Mouse (Mus musculus): Measurements from ENCODE around the gene Mlkl. TPM values are rescaled to one million over a fixed set of nuclear protein-coding genes. Genes with fewer than 3 reads are reported as not detected.
A peak's percentile ranks its signal among the peaks of the same experiment; 100 is the strongest.
"Not testable (repeated sequence)": the region's sequence is repeated elsewhere in the genome, so short reads cannot be mapped to it uniquely, and the experiment has no call there.

Mlkl gene
- polyA plus RNA-seq, 1 experiment from 2014 or later, result 0.25 TPM

- H3K9me3 ChIP-seq (replicated peaks), result no peaks in the 10 kb centered on the region
- 35% methylated on average over 5 of the region's 5 CpGs for WGBS
- no peaks in the 10 kb centered on the region for H3K27me3 ChIP-seq (ENCODE audit: low read depth, poor library complexity, severe bottlenecking)
- H3K4me1 ChIP-seq, result no peaks in the 10 kb centered on the region
- no peak overlapping the region for H3K27ac ChIP-seq (replicated peaks)
- H3K36me3 ChIP-seq, result no peaks in the 10 kb centered on the region
- DNase-seq (ENCODE audit: low spot score), result no peak
- H3K4me3 ChIP-seq, result no peak overlapping the region
These were observed 32.8 kb downstream of the Mlkl start for GRCm38 (mm10) chr8:111305031-111305730.

GRCm38 (mm10) chr8:111304359-111304758 lies 33.6 kb downstream of the Mlkl start:
- Histone ChIP-seq H3K9me3 (replicated peaks) (no peaks in the 10 kb centered on the region), H3K4me3 (no peak overlapping the region), H3K27ac (replicated peaks) (no peak overlapping the region), H3K4me1 (peaks cover 1% of the 10 kb centered on the region; the same call in 1 of the 2 replicates), H3K27me3 (ENCODE audit: low read depth, poor library complexity, severe bottlenecking) (no peaks in the 10 kb centered on the region), H3K36me3 (no peaks in the 10 kb centered on the region)
- DNase-seq (ENCODE audit: low spot score), result no peak
- 89% methylated on average over 3 of the region's 3 CpGs for whole genome bisulfite sequencing

GRCm38 (mm10) chr8:111303076-111303803 lies 34.7 kb downstream of the Mlkl start:
- H3K36me3 ChIP-seq; H3K9me3 ChIP-seq (replicated peaks); H3K4me3 ChIP-seq; H3K27me3 ChIP-seq (ENCODE audit: low read depth, poor library complexity, severe bottlenecking); DNase-seq (ENCODE audit: low spot score); H3K27ac ChIP-seq (replicated peaks): not testable (repeated sequence)
- H3K4me1 ChIP-seq, result peaks cover 12% of the 10 kb centered on the region
- 88% methylated on average over 5 of the region's 5 CpGs for WGBS

GRCm38 (mm10) chr8:111300597-111301546 lies 37.1 kb downstream of the Mlkl start:
- Histone ChIP-seq H3K27ac (replicated peaks) (peak overlapping the region; percentile 97), H3K36me3 (peaks cover 13% of the 10 kb centered on the region), H3K27me3 (ENCODE audit: low read depth, poor library complexity, severe bottlenecking) (no peaks in the 10 kb centered on the region), H3K9me3 (replicated peaks) (no peaks in the 10 kb centered on the region), H3K4me3 (peak overlapping the region; percentile 89), H3K4me1 (peaks cover 16% of the 10 kb centered on the region)
- WGBS, result 66% methylated on average over 11 of the region's 11 CpGs
- DNase-seq (ENCODE audit: low spot score), result no peak

GRCm38 (mm10) chr8:111299821-111300568 lies 38.0 kb downstream of the Mlkl start, which contains the start of gene Rfwd3:
Gene Rfwd3, minus strand, starts transcription at chr8:111300222.
- no peaks in the 10 kb centered on the region for H3K9me3 ChIP-seq (replicated peaks)
- H3K27me3 ChIP-seq (ENCODE audit: low read depth, poor library complexity, severe bottlenecking), result no peaks in the 10 kb centered on the region
- H3K4me1 ChIP-seq, result peaks cover 16% of the 10 kb centered on the region
- H3K4me3 ChIP-seq, result peak within 1 kb of the TSS; percentile 89
- peak; percentile 98 for DNase-seq (ENCODE audit: low spot score)
- under 1% methylated on average over 67 of the region's 67 CpGs for WGBS
- peaks cover 20% of the 10 kb centered on the region for H3K36me3 ChIP-seq
- peak within 1 kb of the TSS; percentile 97 for H3K27ac ChIP-seq (replicated peaks)

GRCm38 (mm10) chr8:111299363-111299820 lies 38.6 kb downstream of the Mlkl start:
- Histone ChIP-seq H3K9me3 (replicated peaks) (no peaks in the 10 kb centered on the region), H3K27me3 (ENCODE audit: low read depth, poor library complexity, severe bottlenecking) (no peaks in the 10 kb centered on the region), H3K27ac (replicated peaks) (peak overlapping the region; percentile 97), H3K4me3 (peak overlapping the region; percentile 89), H3K4me1 (peaks cover 16% of the 10 kb centered on the region), H3K36me3 (peaks cover 25% of the 10 kb centered on the region)
- DNase-seq (ENCODE audit: low spot score), result peak; percentile 68
- WGBS, result under 1% methylated on average over 28 of the region's 28 CpGs

GRCm38 (mm10) chr8:111298011-111298410 lies 40.0 kb downstream of the Mlkl start:
- 95% methylated on average over 1 of the region's 1 CpGs for WGBS
- H3K4me3 ChIP-seq, result peak overlapping the region; percentile 89
- H3K27me3 ChIP-seq (ENCODE audit: low read depth, poor library complexity, severe bottlenecking), result no peaks in the 10 kb centered on the region
- H3K36me3 ChIP-seq, result peaks cover 39% of the 10 kb centered on the region
- H3K4me1 ChIP-seq, result peaks cover 16% of the 10 kb centered on the region
- no peaks in the 10 kb centered on the region for H3K9me3 ChIP-seq (replicated peaks)
- no peak for DNase-seq (ENCODE audit: low spot score)
- no peak overlapping the region for H3K27ac ChIP-seq (replicated peaks)

GRCm38 (mm10) chr8:111291733-111292132 lies 46.2 kb downstream of the Mlkl start:
- H3K27ac ChIP-seq (replicated peaks), result no peak overlapping the region
- H3K9me3 ChIP-seq (replicated peaks), result no peaks in the 10 kb centered on the region
- no peak for DNase-seq (ENCODE audit: low spot score)
- no peak overlapping the region for H3K4me3 ChIP-seq
- H3K36me3 ChIP-seq, result peaks cover 97% of the 10 kb centered on the region
- WGBS, result 95% methylated on average over 7 of the region's 7 CpGs
- H3K4me1 ChIP-seq, result no peaks in the 10 kb centered on the region
- H3K27me3 ChIP-seq (ENCODE audit: low read depth, poor library complexity, severe bottlenecking), result no peaks in the 10 kb centered on the region

GRCm38 (mm10) chr8:111290586-111290985 lies 47.4 kb downstream of the Mlkl start:
- Histone ChIP-seq H3K27ac (replicated peaks) (no peak overlapping the region), H3K4me3 (no peak overlapping the region), H3K9me3 (replicated peaks) (no peaks in the 10 kb centered on the region), H3K36me3 (peaks cover 98% of the 10 kb centered on the region), H3K4me1 (no peaks in the 10 kb centered on the region), H3K27me3 (ENCODE audit: low read depth, poor library complexity, severe bottlenecking) (no peaks in the 10 kb centered on the region)
- DNase-seq (ENCODE audit: low spot score), result no peak
- 95% methylated on average over 7 of the region's 7 CpGs for WGBS

- peaks cover 98% of the 10 kb centered on the region for H3K36me3 ChIP-seq
- no peaks in the 10 kb centered on the region for H3K4me1 ChIP-seq
- no peaks in the 10 kb centered on the region for H3K9me3 ChIP-seq (replicated peaks)
- H3K4me3 ChIP-seq, result no peak overlapping the region
- H3K27ac ChIP-seq (replicated peaks), result no peak overlapping the region
- 93% methylated on average over 4 of the region's 4 CpGs for WGBS
- no peaks in the 10 kb centered on the region for H3K27me3 ChIP-seq (ENCODE audit: low read depth, poor library complexity, severe bottlenecking)
- no peak for DNase-seq (ENCODE audit: low spot score)
These were observed 52.4 kb downstream of the Mlkl start for GRCm38 (mm10) chr8:111285603-111286002.

GRCm38 (mm10) chr8:111282093-111282492 lies 55.9 kb downstream of the Mlkl start:
- H3K27me3 ChIP-seq (ENCODE audit: low read depth, poor library complexity, severe bottlenecking), result no peaks in the 10 kb centered on the region
- H3K4me3 ChIP-seq, result no peak overlapping the region
- no peak overlapping the region for H3K27ac ChIP-seq (replicated peaks)
- no peaks in the 10 kb centered on the region for H3K9me3 ChIP-seq (replicated peaks)
- peaks cover 98% of the 10 kb centered on the region for H3K36me3 ChIP-seq
- 91% methylated on average over 3 of the region's 3 CpGs for WGBS
- no peaks in the 10 kb centered on the region for H3K4me1 ChIP-seq
- no peak for DNase-seq (ENCODE audit: low spot score)

GRCm38 (mm10) chr8:111268277-111268676 lies 69.7 kb downstream of the Mlkl start:
- Histone ChIP-seq H3K27me3 (ENCODE audit: low read depth, poor library complexity, severe bottlenecking) (no peaks in the 10 kb centered on the region), H3K4me1 (no peaks in the 10 kb centered on the region), H3K36me3 (peaks cover 38% of the 10 kb centered on the region), H3K27ac (replicated peaks) (no peak overlapping the region), H3K9me3 (replicated peaks) (no peaks in the 10 kb centered on the region), H3K4me3 (no peak overlapping the region)
- no peak for DNase-seq (ENCODE audit: low spot score)
- whole genome bisulfite sequencing, result 74% methylated on average over 2 of the region's 2 CpGs

All from midbrain, embryonic 10.5 days (tissue).